Mouse (Mus musculus): ENCODE results near the gene Tpgs1. TPM values are rescaled to one million over a fixed set of nuclear protein-coding genes. Genes with fewer than 3 reads are reported as not detected.

The Tpgs1 gene
- total and polyA plus RNA-seq, 3 experiments, result 42.0 to 58.9 (median 42.8) TPM

GRCm38 (mm10) chr10:79721089-79721488 is 51.9 kb downstream of the Tpgs1 start:
- Histone ChIP-seq H3K79me2 (replicated peaks; ENCODE audit: control insufficient read depth, extremely low read depth, insufficient read depth, poor library complexity, severe bottlenecking) (no peaks in the 10 kb centered on the region), H3K27me3 (replicated peaks) (peaks cover 89% of the 10 kb centered on the region), H3K4me1 (ENCODE audit: control insufficient read depth in 1 of 2, insufficient read depth in 2 of 2) (peaks cover 10 to 19% of the 10 kb centered on the region in 2 experiments), H3K9me3 (replicated peaks; ENCODE audit: low read length) (peaks cover 3% of the 10 kb centered on the region), H3K4me2 (ENCODE audit: insufficient read depth, low read depth, poor library complexity, severe bottlenecking) (no peak overlapping the region), H3K9ac (ENCODE audit: insufficient read depth, low read depth) (no peak overlapping the region), H3K36me3 (replicated peaks in 1 of 2; ENCODE audit: control insufficient read depth in 1 of 2, insufficient read depth in 1 of 2, low read length in 1 of 2) (no peaks in the 10 kb centered on the region), H3K27ac (ENCODE audit: insufficient read depth, low read depth) (no peak overlapping the region), H3K4me3 (replicated peaks in 1 of 3; ENCODE audit: low read depth in 2 of 3, low read length in 2 of 3, poor library complexity in 1 of 3) (no peak overlapping the region)
- in situ Hi-C loops (cut with MboI; ENCODE audit: low pct_ligation_motif_present, low pct_unique_long_range_greater_than_20kb, low sequenced_read_pairs) (no loop called here), dilution Hi-C loops (cut with MboI; ENCODE audit: extremely low pct_ligation_motif_present, extremely low pct_unique_long_range_greater_than_20kb, low sequenced_read_pairs) (no loop called here)
- no peak for DNase-seq (ENCODE audit: extremely low read depth)
- no peak for TF ChIP-seq RCOR1 (conservative IDR thresholded peaks at IDR 0.05; ENCODE audit: low read depth, low read length)
- TF ChIP-seq MAFK (IDR thresholded peaks at IDR 0.05; ENCODE audit: insufficient replicate concordance, low read length), result no peak
- no peak for TF ChIP-seq NELFE (IDR thresholded peaks at IDR 0.05; ENCODE audit: low read depth, low read length)
- no peak for TF ChIP-seq CHD2 (IDR thresholded peaks at IDR 0.05; ENCODE audit: low read length)
- TF ChIP-seq ETS1 (conservative IDR thresholded peaks at IDR 0.05; ENCODE audit: low read depth, low read length), result no peak
- TF ChIP-seq POLR2A (IDR thresholded peaks at IDR 0.05; ENCODE audit: low read depth, low read length), result no peak
- no peak for TF ChIP-seq MAX (IDR thresholded peaks at IDR 0.05; ENCODE audit: low read length)
- TF ChIP-seq MAZ (IDR thresholded peaks at IDR 0.05; ENCODE audit: low read depth, low read length), result no peak
- TF ChIP-seq ZC3H11A (IDR thresholded peaks at IDR 0.05; ENCODE audit: low read depth, low read length), result no peak
- no peak for TF ChIP-seq USF1 (IDR thresholded peaks at IDR 0.05; ENCODE audit: low read depth, low read length)

GRCm38 (mm10) chr10:79723047-79723446 is 53.9 kb downstream of the Tpgs1 start:
- no peak for DNase-seq (ENCODE audit: extremely low read depth)
- Histone ChIP-seq H3K9ac (ENCODE audit: insufficient read depth, low read depth) (no peak overlapping the region), H3K27me3 (replicated peaks) (peaks cover 72% of the 10 kb centered on the region), H3K4me2 (ENCODE audit: insufficient read depth, low read depth, poor library complexity, severe bottlenecking) (no peak overlapping the region), H3K4me3 (replicated peaks in 1 of 3; ENCODE audit: low read depth in 2 of 3, low read length in 2 of 3, poor library complexity in 1 of 3) (no peak overlapping the region), H3K9me3 (replicated peaks; ENCODE audit: low read length) (peaks cover 4% of the 10 kb centered on the region), H3K79me2 (replicated peaks; ENCODE audit: control insufficient read depth, extremely low read depth, insufficient read depth, poor library complexity, severe bottlenecking) (no peaks in the 10 kb centered on the region), H3K27ac (ENCODE audit: insufficient read depth, low read depth) (no peak overlapping the region), H3K4me1 (ENCODE audit: control insufficient read depth in 1 of 2, insufficient read depth in 2 of 2) (peaks cover 3 to 19% of the 10 kb centered on the region in 2 experiments), H3K36me3 (replicated peaks in 1 of 2; ENCODE audit: control insufficient read depth in 1 of 2, insufficient read depth in 1 of 2, low read length in 1 of 2) (no peaks in the 10 kb centered on the region)
- in situ Hi-C loops (cut with MboI; ENCODE audit: low pct_ligation_motif_present, low pct_unique_long_range_greater_than_20kb, low sequenced_read_pairs), result no loop called here
- no peak for TF ChIP-seq SMC3 (IDR thresholded peaks at IDR 0.05; ENCODE audit: low read depth, low read length)
- no peak for TF ChIP-seq ZC3H11A (IDR thresholded peaks at IDR 0.05; ENCODE audit: low read depth, low read length)
- TF ChIP-seq KAT2A (IDR thresholded peaks at IDR 0.05; ENCODE audit: insufficient replicate concordance, low read length), result no peak
- no peak for TF ChIP-seq UBTF (IDR thresholded peaks at IDR 0.05; ENCODE audit: low read depth, low read length)
- TF ChIP-seq BHLHE40 (IDR thresholded peaks at IDR 0.05; ENCODE audit: low read depth, low read length), result no peak
- no peak for TF ChIP-seq POLR2AphosphoS2 (IDR thresholded peaks at IDR 0.05; ENCODE audit: low read depth, low read length)
- TF ChIP-seq PAX5 (IDR thresholded peaks at IDR 0.05; ENCODE audit: low read length), result no peak
- dilution Hi-C loops (cut with MboI; ENCODE audit: extremely low pct_ligation_motif_present, extremely low pct_unique_long_range_greater_than_20kb, low sequenced_read_pairs), result no loop called here
